Mouse (Mus musculus): ENCODE data around the gene Polr2g.

- no peak for TF ChIP-seq POLR2A (IDR thresholded peaks at IDR 0.05; ENCODE audit: extremely low read depth, insufficient read depth, low read length)
- TF ChIP-seq CTCF (IDR thresholded peaks at IDR 0.05; ENCODE audit: low read depth, low read length) = no peak
Observed at GRCm38 (mm10) chr19:8820424-8820956, 22.1 kb upstream of the Polr2g start.
